In the genomic region with DNA sequence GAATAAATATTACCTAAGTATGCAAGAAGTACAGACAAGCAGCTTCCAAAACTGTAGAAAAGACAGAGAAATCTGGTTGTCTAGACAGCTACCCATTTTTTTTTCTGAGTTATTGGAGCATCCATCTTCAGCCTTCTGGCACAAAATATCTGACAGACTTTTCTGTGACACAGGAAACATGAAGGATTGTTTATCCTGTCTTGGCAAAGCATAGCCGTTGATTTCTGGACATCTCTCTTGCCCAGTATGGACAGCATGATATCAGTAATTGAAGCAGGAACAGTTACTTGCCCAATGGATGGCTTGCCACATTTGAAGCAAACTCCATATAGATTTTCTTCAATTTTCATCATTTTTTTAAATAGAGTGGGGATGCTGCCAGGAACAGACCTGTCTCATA, we compare ENCODE assay signal across 12 mouse cellular contexts.
"Had no signal": no experiment of that assay in that cellular context is flagged by ENCODE, and none has a peak within 500 bp of the region (broad histone marks: within the 10 kb centered on the region; RNA-seq: fewer than 3 reads in every experiment).

No protein-coding gene starts in this region.

- H3K4me3 ChIP-seq: limb, embryonic 15.5 days; liver, embryonic 12.5 days; megakaryocyte, embryonic 14.5 days; midbrain, embryonic 12.5 days had no signal

- ATAC-seq: liver, embryonic 12.5 days had no signal

- H3K9ac ChIP-seq: limb, embryonic 15.5 days; liver, embryonic 12.5 days; lung, embryonic 14.5 days; midbrain, embryonic 12.5 days had no signal

- H3K4me2 ChIP-seq: limb, embryonic 15.5 days; liver, embryonic 12.5 days; lung, embryonic 14.5 days; midbrain, embryonic 12.5 days had no signal

- H3K36me3 ChIP-seq: limb, embryonic 15.5 days; liver, embryonic 12.5 days; midbrain, embryonic 12.5 days had no signal

- H3K9me3 ChIP-seq: limb, embryonic 15.5 days; liver, embryonic 12.5 days; midbrain, embryonic 12.5 days had no signal

- H3K27ac ChIP-seq: kidney, postnatal 0 days; limb, embryonic 15.5 days; liver, embryonic 12.5 days; midbrain, embryonic 12.5 days had no signal

- H3K27me3 ChIP-seq: limb, embryonic 15.5 days; liver, embryonic 12.5 days; megakaryocyte, embryonic 14.5 days; midbrain, embryonic 12.5 days had no signal

- DNase-seq: kidney, postnatal 36 days; layer of hippocampus, adult 9-11 months; layer of hippocampus, postnatal 36 days; lung, embryonic 14.5 days; lung, postnatal 10 days; lung, postnatal 4 days; right cerebral cortex, postnatal 25 days had no signal

- H3K4me1 ChIP-seq: limb, embryonic 15.5 days; liver, embryonic 12.5 days; megakaryocyte, embryonic 14.5 days; midbrain, embryonic 12.5 days had no signal
